Mouse (Mus musculus) NIH3T3 (cell line): ENCODE measurements at regions not wholly inside any gene's neighbourhood (a gene's known extent, or its start where the extent isn't known, plus 50 kb on each side); places are given as distances from the start of the nearest gene placed in this dataset.

Experiments used
- DNase-seq: peaks from one replicate; pipeline ENCODE4 v3.0.0-alpha.2; 2012; ENCODE audit warnings: low read depth

- DNase-seq = no peak
Observed at GRCm38 (mm10) chr2:47263690-47264089, 1550.2 kb upstream of the Acvr2a start.

DNA sequence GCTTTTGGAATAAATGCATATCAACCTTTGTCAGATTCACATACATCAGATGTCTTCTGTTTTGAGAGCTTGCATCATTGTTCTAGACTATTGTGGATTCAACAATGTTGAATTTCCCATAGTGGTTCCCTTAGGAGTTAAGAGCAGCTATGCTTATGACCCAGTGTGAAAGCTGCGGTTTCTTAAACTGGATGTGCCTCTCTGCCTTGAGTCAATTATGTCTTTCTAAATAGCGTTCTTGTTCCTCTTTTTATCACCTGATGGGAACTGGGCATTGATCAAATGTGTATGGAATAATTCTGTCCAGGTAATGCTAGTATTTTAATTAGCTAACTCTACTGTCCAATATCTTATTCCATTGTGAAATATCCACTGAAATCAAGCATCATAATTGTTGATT lies 1548.0 kb upstream of the Acvr2a start:
- no peak for DNase-seq

DNA sequence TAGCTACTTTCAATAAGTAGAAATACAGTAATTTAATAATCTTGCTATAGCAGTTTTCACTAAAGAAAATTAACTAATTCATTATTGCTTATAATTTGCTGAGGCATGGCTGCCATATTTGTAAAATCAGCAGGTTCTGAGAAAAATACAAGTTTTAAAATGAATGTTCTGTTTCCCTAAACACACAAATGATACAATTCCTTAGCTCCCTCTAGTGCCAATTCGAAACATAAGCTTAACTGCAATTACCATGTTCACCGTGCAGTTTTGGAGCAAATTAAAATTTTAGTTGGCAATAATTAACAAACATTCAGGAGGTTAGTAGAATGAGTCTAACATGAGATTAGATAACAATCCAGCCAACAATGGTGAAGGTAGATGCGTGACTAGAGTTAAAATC lies 1518.4 kb upstream of the Acvr2a start:
- DNase-seq = peak; percentile 63

GRCm38 (mm10) chr2:47302056-47302455 lies 1511.9 kb upstream of the Acvr2a start:
- no peak for DNase-seq

GRCm38 (mm10) chr2:47330574-47330973 lies 1483.3 kb upstream of the Acvr2a start:
- DNase-seq = no peak

DNA sequence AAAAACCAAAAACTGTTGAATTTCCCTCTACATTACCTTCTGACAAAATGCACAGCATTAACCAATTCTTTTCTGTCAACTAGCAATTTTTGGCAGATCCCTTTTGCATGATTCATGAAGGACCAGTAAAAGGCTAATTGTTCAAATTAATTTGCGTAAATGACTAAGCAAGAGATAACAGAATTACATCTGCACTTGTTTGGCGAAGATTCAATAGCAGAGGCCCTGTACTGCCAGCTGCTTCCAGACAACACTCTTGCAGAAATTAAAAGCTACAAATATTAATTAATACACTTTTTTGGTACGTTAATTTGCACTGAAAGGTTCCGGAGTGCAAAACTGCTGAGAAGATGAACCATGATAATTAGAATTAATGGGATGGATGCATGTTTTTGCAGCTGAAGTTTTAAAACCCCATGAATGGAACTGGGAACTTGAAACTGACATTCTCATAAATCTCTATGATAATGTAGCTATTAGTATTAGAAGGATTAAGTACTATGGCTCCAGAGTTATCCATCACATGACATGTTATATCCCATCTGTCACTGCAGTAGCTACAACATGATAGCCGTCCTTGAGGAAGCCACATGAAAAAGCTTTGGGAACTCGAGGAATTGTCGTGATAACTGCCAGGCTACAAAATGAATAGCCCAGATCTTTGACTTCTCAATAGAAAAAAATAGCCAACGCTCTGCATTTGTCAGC lies 1479.3 kb upstream of the Acvr2a start:
- DNase-seq = no peak

DNA sequence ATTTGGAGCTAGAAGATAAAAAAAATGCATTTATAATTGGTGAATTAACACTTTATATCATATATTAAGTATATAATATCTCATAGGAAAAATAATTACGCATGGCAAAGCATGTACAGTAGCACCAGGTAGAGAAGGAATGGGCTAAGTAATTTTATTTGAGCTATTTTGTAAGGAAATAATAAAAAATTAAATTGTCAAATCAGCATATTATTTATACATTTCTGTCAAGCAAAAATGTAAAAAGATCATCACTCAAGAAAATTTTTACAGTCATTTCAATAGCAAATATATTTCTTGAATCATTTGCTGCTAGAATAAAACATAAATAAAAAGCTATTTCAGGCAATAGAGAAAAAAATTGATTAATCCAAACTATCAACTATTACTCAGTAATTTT lies 1450.4 kb upstream of the Acvr2a start:
- DNase-seq = no peak

DNA sequence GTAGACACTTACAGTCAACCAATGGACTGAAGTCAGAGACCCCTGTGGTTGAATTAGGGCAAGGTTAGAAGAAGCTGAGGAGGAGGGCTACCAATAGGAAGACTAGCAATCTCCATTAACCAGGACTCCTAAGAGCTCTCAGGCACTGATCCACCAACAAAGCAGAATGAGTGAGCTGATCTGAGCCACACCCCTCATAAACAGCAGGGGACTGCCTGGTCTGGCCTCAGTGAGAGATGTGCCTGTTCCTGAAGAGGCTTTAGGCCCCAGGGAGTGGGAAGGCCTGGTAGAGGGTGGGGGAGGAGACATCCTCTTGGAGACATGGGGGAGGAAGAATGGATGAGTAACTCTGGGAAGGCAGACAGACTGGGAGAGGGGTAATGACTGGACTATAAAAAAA lies 1445.6 kb upstream of the Acvr2a start:
- no peak for DNase-seq
